Mouse (Mus musculus) embryonic facial prominence, embryonic 12.5 days (tissue): ENCODE data around the gene 1700030J22Rik. TPM values are rescaled to one million over a fixed set of nuclear protein-coding genes. Genes with fewer than 3 reads are reported as not detected.

ENCODE experiments used
- ATAC-seq: fragments of 200-750 bp; cut with Nextera tagmentation; 2 replicates; pipeline ENCODE4 v1.8.0; 2017; ENCODE audit not compliant: insufficient number of reproducible peaks, insufficient read depth, low FRiP score, low TSS enrichment
- H3K27ac ChIP-seq: fragments of 300-500 bp; sonication (generic); 2 replicates; pipeline ENCODE4 v1.5.1; 2016; ENCODE audit warnings: mild to moderate bottlenecking
- H3K27me3 ChIP-seq: fragments of 300-500 bp; sonication (generic); 2 replicates; pipeline ENCODE4 v1.6.1; 2016; ENCODE audit warnings: mild to moderate bottlenecking, moderate library complexity
- H3K36me3 ChIP-seq: fragments of 300-500 bp; sonication (generic); 2 replicates; pipeline ENCODE4 v1.6.1; 2016; ENCODE audit warnings: mild to moderate bottlenecking
- H3K4me1 ChIP-seq: fragments of 300-500 bp; sonication (generic); 2 replicates; pipeline ENCODE4 v1.6.1; 2016
- H3K4me2 ChIP-seq: fragments of 300-500 bp; sonication (generic); replicated peaks from 2 replicates; pipeline ENCODE4 v1.6.1; 2016; ENCODE audit warnings: mild to moderate bottlenecking, moderate library complexity
- H3K4me3 ChIP-seq: fragments of 300-500 bp; sonication (generic); 2 replicates; pipeline ENCODE4 v1.5.1; 2016; ENCODE audit warnings: mild to moderate bottlenecking
- H3K9ac ChIP-seq: fragments of 300-500 bp; sonication (generic); 2 replicates; pipeline ENCODE4 v1.6.1; 2016; ENCODE audit warnings: mild to moderate bottlenecking, moderate library complexity
- H3K9me3 ChIP-seq: fragments of 300-500 bp; sonication (generic); 2 replicates; pipeline ENCODE4 v1.6.1; 2016; ENCODE audit warnings: mild to moderate bottlenecking, moderate library complexity
- WGBS: fragments of 180-500 bp; shearing (Covaris S2); methylation state at CpG from one replicate; pipeline ENCODE4 v1.1.7; 2016; 5-methylcytosine and 5-hydroxymethylcytosine counted together
- polyA plus RNA-seq: library from polyadenylated mRNA; unstranded; fragments of >200 nt; fragmentation: Nextera tagmentation; extraction: Ambion mirVana; gene quantifications from 2 replicates; pipeline ENCODE4 v1.2.1, GENCODE M21; 2016

Gene 1700030J22Rik
- polyA plus RNA-seq, 1 experiment from 2014 or later = 2.3 TPM

- no peak overlapping the region for H3K9ac ChIP-seq
- H3K9me3 ChIP-seq = no peaks in the 10 kb centered on the region
- no peaks in the 10 kb centered on the region for H3K27me3 ChIP-seq
- no peaks in the 10 kb centered on the region for H3K4me1 ChIP-seq
- no peak overlapping the region for H3K4me3 ChIP-seq
- H3K4me2 ChIP-seq = no peak overlapping the region
- peaks cover 47% of the 10 kb centered on the region for H3K36me3 ChIP-seq
- peak; percentile 56; the same call in 1 of the 2 replicates for ATAC-seq
- H3K27ac ChIP-seq = no peak overlapping the region
- WGBS = 82% methylated on average over 9 of the region's 9 CpGs
Observed at GRCm38 (mm10) chr8:116927880-116928279, 50.9 kb downstream of the 1700030J22Rik start.

GRCm38 (mm10) chr8:116923526-116923925, 55.2 kb downstream of the 1700030J22Rik start:
- Histone ChIP-seq H3K9me3 (no peaks in the 10 kb centered on the region), H3K4me3 (no peak overlapping the region), H3K36me3 (peaks cover 29% of the 10 kb centered on the region), H3K27ac (no peak overlapping the region), H3K27me3 (no peaks in the 10 kb centered on the region), H3K9ac (no peak overlapping the region), H3K4me1 (peaks cover 15% of the 10 kb centered on the region), H3K4me2 (no peak overlapping the region)
- no peak for ATAC-seq
- WGBS = 87% methylated on average over 8 of the region's 8 CpGs

GRCm38 (mm10) chr8:116922060-116922757, 56.5 kb downstream of the 1700030J22Rik start:
- Histone ChIP-seq H3K27me3 (no peaks in the 10 kb centered on the region), H3K4me3 (peak overlapping the region; percentile 72), H3K36me3 (peaks cover 16% of the 10 kb centered on the region; the same call in 1 of the 2 replicates), H3K27ac (0 out of 2 replicates have a peak overlapping the region, but pooled peaks have one; percentile 73), H3K9me3 (no peaks in the 10 kb centered on the region), H3K4me1 (peaks cover 15% of the 10 kb centered on the region), H3K4me2 (peak overlapping the region; percentile 65), H3K9ac (peak overlapping the region; percentile 80)
- ATAC-seq = 0 out of 2 replicates have a peak, but pooled peaks have one; percentile 8
- WGBS = 27% methylated on average over 17 of the region's 17 CpGs

GRCm38 (mm10) chr8:116921337-116922059, 57.3 kb downstream of the 1700030J22Rik start, which contains the start of the genes Cmc2 and Cenpn:
TSS of gene Cmc2 (minus strand) at chr8:116921455.
TSS of gene Cenpn (plus strand) at chr8:116921730.
- no peaks in the 10 kb centered on the region for H3K27me3 ChIP-seq
- peak within 1 kb of the TSS; percentile 73 for H3K27ac ChIP-seq
- H3K4me2 ChIP-seq = peak within 1 kb of the TSS; percentile 65
- peak within 1 kb of the TSS; percentile 80 for H3K9ac ChIP-seq
- peaks cover 14% of the 10 kb centered on the region; the same call in 1 of the 2 replicates for H3K36me3 ChIP-seq
- H3K4me1 ChIP-seq = peaks cover 15% of the 10 kb centered on the region
- peak; percentile 91 for ATAC-seq
- H3K4me3 ChIP-seq = peak within 1 kb of the TSS; percentile 72
- under 1% methylated on average over 57 of the region's 57 CpGs for WGBS
- H3K9me3 ChIP-seq = no peaks in the 10 kb centered on the region

GRCm38 (mm10) chr8:116921005-116921336, 57.8 kb downstream of the 1700030J22Rik start:
- WGBS = 0% methylated on average over 22 of the region's 22 CpGs
- Histone ChIP-seq H3K4me3 (peak overlapping the region; percentile 72), H3K27me3 (no peaks in the 10 kb centered on the region), H3K9me3 (no peaks in the 10 kb centered on the region), H3K36me3 (peaks cover 19% of the 10 kb centered on the region; the same call in 1 of the 2 replicates), H3K9ac (peak overlapping the region; percentile 80), H3K4me1 (peaks cover 15% of the 10 kb centered on the region), H3K27ac (peak overlapping the region; percentile 73), H3K4me2 (peak overlapping the region; percentile 65)
- no peak for ATAC-seq

Other genes with a start within 250 kb of the 1700030J22Rik start
- 9.7 and 10.4 TPM in 2 replicates for gene Cdyl2, start 246.0 kb downstream of the 1700030J22Rik start, polyA plus RNA-seq
- gene Cmc2, start 57.5 kb downstream of the 1700030J22Rik start, polyA plus RNA-seq = 74.5 and 79.6 TPM in 2 replicates
- gene Cenpn, start 57.2 kb downstream of the 1700030J22Rik start, polyA plus RNA-seq = 43.5 TPM in 2 replicates
- gene Atmin, start 35.6 kb downstream of the 1700030J22Rik start, polyA plus RNA-seq = 12.5 and 12.6 TPM in 2 replicates
- gene Gcsh, start 14.6 kb upstream of the 1700030J22Rik start, polyA plus RNA-seq = 125 and 127 TPM in 2 replicates
- gene Pkd1l2, start 103.5 kb upstream of the 1700030J22Rik start, polyA plus RNA-seq = not detected in 2 replicates
- 0.15 and 0.38 TPM in 2 replicates for gene Bco1, start 116.9 kb upstream of the 1700030J22Rik start, polyA plus RNA-seq
- 3.4 and 3.5 TPM in 2 replicates for gene Gan, start 179.2 kb upstream of the 1700030J22Rik start, polyA plus RNA-seq